Mouse (Mus musculus) liver, embryonic 16.5 days (tissue): Measurements from ENCODE around the gene Kri1. TPM values are rescaled to one million over a fixed set of nuclear protein-coding genes. Genes with fewer than 3 reads are reported as not detected.
"Not testable (repeated sequence)": the region's sequence is repeated elsewhere in the genome, so short reads cannot be mapped to it uniquely, and the experiment has no call there.

Experiments
- ATAC-seq: fragments of 200-750 bp; cut with Nextera tagmentation; 2 replicates; pipeline ENCODE4 v1.8.0; 2017; ENCODE audit warnings: low read depth, mild to moderate bottlenecking, moderate number of reproducible peaks, moderate library complexity
- H3K27ac ChIP-seq: fragments of 300-500 bp; sonication (generic); 2 replicates; pipeline ENCODE4 v1.5.1; 2014; ENCODE audit warnings: mild to moderate bottlenecking, low read length
- H3K27me3 ChIP-seq: fragments of 300-500 bp; sonication (generic); 2 replicates; pipeline ENCODE4 v1.6.1; 2014; ENCODE audit warnings: low read depth, low read length, mixed read lengths; ENCODE audit not compliant: control insufficient read depth, insufficient read depth
- H3K36me3 ChIP-seq: fragments of 300-500 bp; sonication (generic); 2 replicates; pipeline ENCODE4 v1.6.1; 2014; ENCODE audit warnings: mild to moderate bottlenecking; ENCODE audit not compliant: control insufficient read depth, insufficient read depth
- H3K4me1 ChIP-seq: fragments of 300-500 bp; sonication (generic); 2 replicates; pipeline ENCODE4 v1.6.1; 2014; ENCODE audit warnings: low read depth, low read length, mixed read lengths; ENCODE audit not compliant: control insufficient read depth
- H3K4me2 ChIP-seq: fragments of 300-500 bp; sonication (generic); 2 replicates; pipeline ENCODE4 v1.6.1; 2014; ENCODE audit warnings: low read depth, low read length, mixed read lengths
- H3K4me3 ChIP-seq: fragments of 300-500 bp; sonication (generic); 2 replicates; pipeline ENCODE4 v1.5.1; 2014; ENCODE audit warnings: low read depth, mild to moderate bottlenecking, low read length
- H3K9ac ChIP-seq: fragments of 300-500 bp; sonication (generic); 2 replicates; pipeline ENCODE4 v1.6.1; 2014; ENCODE audit warnings: low read depth, low read length
- H3K9me3 ChIP-seq: fragments of 300-500 bp; sonication (generic); replicated peaks from 2 replicates; pipeline ENCODE4 v1.6.1; 2016; ENCODE audit warnings: low read length; ENCODE audit not compliant: control insufficient read depth
- WGBS: fragments of 180-500 bp; shearing (Covaris S2); extraction: QIAGEN DNeasy Blood & Tissue Kit; methylation state at CpG from one replicate; pipeline ENCODE4 v1.1.7; 2014; ENCODE audit not compliant: insufficient replicate concordance; 5-methylcytosine and 5-hydroxymethylcytosine counted together
- polyA plus RNA-seq: library from polyadenylated mRNA; unstranded; fragments of >200 nt; fragmentation: Nextera tagmentation; extraction: Ambion mirVana; gene quantifications from 2 replicates; pipeline ENCODE4 v1.2.1, GENCODE M21; 2015

Kri1 gene
- polyA plus RNA-seq, 1 experiment from 2014 or later: 8.1 TPM

- WGBS: 43% methylated on average over 3 of the region's 5 CpGs
- H3K27ac ChIP-seq: no peak overlapping the region
- peaks cover 15% of the 10 kb centered on the region for H3K4me1 ChIP-seq
- H3K9me3 ChIP-seq: no peaks in the 10 kb centered on the region
- no peak overlapping the region for H3K4me2 ChIP-seq
- no peaks in the 10 kb centered on the region for H3K36me3 ChIP-seq
- H3K9ac ChIP-seq: no peak overlapping the region
- H3K27me3 ChIP-seq: no peaks in the 10 kb centered on the region
- ATAC-seq: no peak
- H3K4me3 ChIP-seq: no peak overlapping the region
These were observed 41.3 kb upstream of the Kri1 start for GRCm38 (mm10) chr9:21329041-21329440.

- peak overlapping the region; percentile 44; the same call in 1 of the 2 replicates for H3K27ac ChIP-seq
- ATAC-seq: no peak
- H3K4me1 ChIP-seq: peaks cover 14% of the 10 kb centered on the region
- no peaks in the 10 kb centered on the region for H3K36me3 ChIP-seq
- no peaks in the 10 kb centered on the region for H3K9me3 ChIP-seq
- no peak overlapping the region for H3K9ac ChIP-seq
- peak overlapping the region; percentile 37; the same call in 1 of the 2 replicates for H3K4me2 ChIP-seq
- H3K4me3 ChIP-seq: no peak overlapping the region
- WGBS: 39% methylated on average over 3 of the region's 3 CpGs
- no peaks in the 10 kb centered on the region for H3K27me3 ChIP-seq
These were observed 40.3 kb upstream of the Kri1 start for GRCm38 (mm10) chr9:21328041-21328440.

- H3K9ac ChIP-seq: no peak overlapping the region
- H3K27ac ChIP-seq: peak overlapping the region; percentile 50
- no peak for ATAC-seq
- WGBS: 27% methylated on average over 3 of the region's 3 CpGs
- H3K27me3 ChIP-seq: no peaks in the 10 kb centered on the region
- H3K36me3 ChIP-seq: no peaks in the 10 kb centered on the region
- peaks cover 13% of the 10 kb centered on the region for H3K4me1 ChIP-seq
- no peaks in the 10 kb centered on the region for H3K9me3 ChIP-seq
- no peak overlapping the region for H3K4me3 ChIP-seq
- no peak overlapping the region for H3K4me2 ChIP-seq
These were observed 39.8 kb upstream of the Kri1 start for GRCm38 (mm10) chr9:21327569-21327968.

GRCm38 (mm10) chr9:21324269-21324668 lies 36.5 kb upstream of the Kri1 start:
- Histone ChIP-seq H3K4me3 (no peak overlapping the region), H3K27ac (no peak overlapping the region), H3K4me1 (peaks cover 27% of the 10 kb centered on the region), H3K27me3 (no peaks in the 10 kb centered on the region), H3K9me3 (no peaks in the 10 kb centered on the region), H3K9ac (no peak overlapping the region), H3K4me2 (no peak overlapping the region), H3K36me3 (no peaks in the 10 kb centered on the region)
- WGBS: 50% methylated on average over 11 of the region's 11 CpGs
- ATAC-seq: no peak

- not testable (repeated sequence) for H3K4me2 ChIP-seq, H3K4me3 ChIP-seq, H3K9ac ChIP-seq, H3K9me3 ChIP-seq, ATAC-seq, H3K27me3 ChIP-seq, H3K27ac ChIP-seq, H3K36me3 ChIP-seq
- peaks cover 30% of the 10 kb centered on the region for H3K4me1 ChIP-seq
- WGBS: 70% methylated on average over 7 of the region's 8 CpGs
These were observed 35.1 kb upstream of the Kri1 start for GRCm38 (mm10) chr9:21322917-21323297.

- Histone ChIP-seq H3K9ac (no peak overlapping the region; the same call in 1 of the 2 replicates), H3K4me3 (peak overlapping the region; percentile 65), H3K27ac (no peak overlapping the region; the same call in 1 of the 2 replicates)
These were observed 34.6 kb upstream of the Kri1 start for GRCm38 (mm10) chr9:21322211-21322916.

GRCm38 (mm10) chr9:21321513-21321835 lies 33.7 kb upstream of the Kri1 start:
- H3K4me1 ChIP-seq: peaks cover 27% of the 10 kb centered on the region
- ATAC-seq: peak; percentile 19
- WGBS: 2% methylated on average over 6 of the region's 6 CpGs

More at GRCm38 (mm10) chr9:21322211-21322916, 34.6 kb upstream of the Kri1 start:
- Histone ChIP-seq H3K4me2 (peak overlapping the region; percentile 96; the same call in 1 of the 2 replicates), H3K27me3 (no peaks in the 10 kb centered on the region), H3K9me3 (no peaks in the 10 kb centered on the region), H3K36me3 (no peaks in the 10 kb centered on the region), H3K4me1 (peaks cover 30% of the 10 kb centered on the region)
- 69% methylated on average over 19 of the region's 19 CpGs for WGBS
- no peak for ATAC-seq

GRCm38 (mm10) chr9:21320619-21321512 lies 33.1 kb upstream of the Kri1 start, which contains the start of gene Slc44a2:
Gene Slc44a2 (plus strand): TSS chr9:21320698.
- peaks cover 27% of the 10 kb centered on the region for H3K4me1 ChIP-seq
- no peaks in the 10 kb centered on the region for H3K9me3 ChIP-seq
- H3K27me3 ChIP-seq: no peaks in the 10 kb centered on the region
- H3K27ac ChIP-seq: peak within 1 kb of the TSS; percentile 54
- H3K4me3 ChIP-seq: peak within 1 kb of the TSS; percentile 65
- H3K4me2 ChIP-seq: peak within 1 kb of the TSS; percentile 96
- H3K9ac ChIP-seq: peak within 1 kb of the TSS; percentile 58
- no peaks in the 10 kb centered on the region for H3K36me3 ChIP-seq
- peak; percentile 91 for ATAC-seq
- WGBS: under 1% methylated on average over 52 of the region's 52 CpGs

More at GRCm38 (mm10) chr9:21321513-21321835, 33.7 kb upstream of the Kri1 start:
- Histone ChIP-seq H3K9me3 (no peaks in the 10 kb centered on the region), H3K27me3 (no peaks in the 10 kb centered on the region), H3K36me3 (no peaks in the 10 kb centered on the region), H3K9ac (peak overlapping the region; percentile 58), H3K27ac (peak overlapping the region; percentile 54), H3K4me2 (peak overlapping the region; percentile 96), H3K4me3 (peak overlapping the region; percentile 65)

- Histone ChIP-seq H3K36me3 (no peaks in the 10 kb centered on the region), H3K9ac (peak overlapping the region; percentile 58), H3K9me3 (no peaks in the 10 kb centered on the region), H3K27me3 (no peaks in the 10 kb centered on the region), H3K4me1 (peaks cover 33% of the 10 kb centered on the region), H3K4me3 (peak overlapping the region; percentile 65), H3K4me2 (peak overlapping the region; percentile 96), H3K27ac (no peak overlapping the region)
- ATAC-seq: no peak
- 22% methylated on average over 4 of the region's 4 CpGs for WGBS
These were observed 32.5 kb upstream of the Kri1 start for GRCm38 (mm10) chr9:21320280-21320618.
